Mouse (Mus musculus) induced T-regulatory cell, adult 2 months (primary cell): ENCODE results near the gene Ppp4r2.
A peak's percentile ranks its signal among the peaks of the same experiment; 100 is the strongest.
"Not testable (repeated sequence)": the region's sequence is repeated elsewhere in the genome, so short reads cannot be mapped to it uniquely, and the experiment has no call there.

Experiments used
- DNase-seq: peaks from one replicate; pipeline ENCODE4 v3.0.0-alpha.2; 2012; ENCODE audit warnings: low read depth

Gene Ppp4r2

GRCm38 (mm10) chr6:100831751-100832150 lies 1.7 kb upstream of the Ppp4r2 start:
- DNase-seq: no peak

GRCm38 (mm10) chr6:100833811-100834481 lies 524 bp downstream of the Ppp4r2 start:
- peak; percentile 67 for DNase-seq

- DNase-seq: no peak
Measured at GRCm38 (mm10) chr6:100834489-100835160, 1.2 kb downstream of the Ppp4r2 start.

- peak; percentile 56 for DNase-seq
Measured at GRCm38 (mm10) chr6:100845058-100845457, 11.6 kb downstream of the Ppp4r2 start.

GRCm38 (mm10) chr6:100847264-100847663 lies 13.8 kb downstream of the Ppp4r2 start:
- DNase-seq: no peak

GRCm38 (mm10) chr6:100848682-100849375 lies 15.4 kb downstream of the Ppp4r2 start:
- peak; percentile 30 for DNase-seq

- DNase-seq: no peak
Measured at GRCm38 (mm10) chr6:100850671-100851081, 17.3 kb downstream of the Ppp4r2 start.

GRCm38 (mm10) chr6:100851083-100851482 lies 17.7 kb downstream of the Ppp4r2 start:
- DNase-seq: no peak

- DNase-seq: no peak
Measured at GRCm38 (mm10) chr6:100865321-100865720, 31.9 kb downstream of the Ppp4r2 start.

GRCm38 (mm10) chr6:100865788-100866187 lies 32.4 kb downstream of the Ppp4r2 start:
- not testable (repeated sequence) for DNase-seq

GRCm38 (mm10) chr6:100866246-100866645 lies 32.8 kb downstream of the Ppp4r2 start:
- DNase-seq: not testable (repeated sequence)

GRCm38 (mm10) chr6:100868863-100869262 lies 35.4 kb downstream of the Ppp4r2 start:
- DNase-seq: no peak

- DNase-seq: no peak
Measured at GRCm38 (mm10) chr6:100869909-100870308, 36.5 kb downstream of the Ppp4r2 start.

- DNase-seq: no peak
Measured at GRCm38 (mm10) chr6:100873191-100873590, 39.8 kb downstream of the Ppp4r2 start.

- peak; percentile 82 for DNase-seq
Measured at GRCm38 (mm10) chr6:100875862-100876623, 42.6 kb downstream of the Ppp4r2 start.

GRCm38 (mm10) chr6:100876624-100877017 lies 43.2 kb downstream of the Ppp4r2 start:
- DNase-seq: no peak

- no peak for DNase-seq
Measured at GRCm38 (mm10) chr6:100878546-100878945, 45.1 kb downstream of the Ppp4r2 start.

GRCm38 (mm10) chr6:100879607-100880006 lies 46.2 kb downstream of the Ppp4r2 start:
- DNase-seq: no peak

GRCm38 (mm10) chr6:100881657-100882056 lies 48.2 kb downstream of the Ppp4r2 start:
- no peak for DNase-seq

GRCm38 (mm10) chr6:100882381-100883213 lies 49.2 kb downstream of the Ppp4r2 start:
- peak; percentile 81 for DNase-seq

- peak; percentile 66 for DNase-seq
Measured at GRCm38 (mm10) chr6:100883233-100883632, 49.8 kb downstream of the Ppp4r2 start.
